Mouse (Mus musculus) layer of hippocampus, postnatal 14 days (tissue): ENCODE data around the gene Dppa4. TPM values are rescaled to one million over a fixed set of nuclear protein-coding genes. Genes with fewer than 3 reads are reported as not detected.
"Not testable (repeated sequence)": the region's sequence is repeated elsewhere in the genome, so short reads cannot be mapped to it uniquely, and the experiment has no call there.

Source experiments
- DNase-seq, 2 experiments: peaks; one replicate each; pipeline ENCODE4 v3.0.0; 2021 to 2022; ENCODE audit warnings: low spot score in 2 of 2, mixed read lengths in 1 of 2
- long read RNA-seq, 2 experiments: library from polyadenylated mRNA; stranded (forward); transcript quantifications; one replicate each; pipeline ENCODE4 v2.0.0; 2021
- total RNA-seq, 2 experiments: library from RNA; stranded (reverse); gene quantifications; 2 replicates each; pipeline ENCODE4 v1.2.3; 2021

Dppa4 gene
- total RNA-seq = not detected
- long read RNA-seq, experiment 1 = 0 reads
- long read RNA-seq, experiment 2 = 0 reads

GRCm38 (mm10) chr16:48283517-48283916 is at the start of gene Dppa4:
Gene Dppa4 (plus strand): TSS chr16:48283733.
- DNase-seq = no peak

GRCm38 (mm10) chr16:48234999-48235398 is 48.5 kb upstream of the Dppa4 start:
- no peak for DNase-seq

GRCm38 (mm10) chr16:48237676-48238075 is 45.9 kb upstream of the Dppa4 start:
- DNase-seq = no peak

GRCm38 (mm10) chr16:48247044-48247661 is 36.4 kb upstream of the Dppa4 start:
- no peak for DNase-seq

GRCm38 (mm10) chr16:48252824-48253223 is 30.7 kb upstream of the Dppa4 start:
- no peak for DNase-seq

GRCm38 (mm10) chr16:48254584-48254983 is 28.9 kb upstream of the Dppa4 start:
- no peak for DNase-seq

- no peak for DNase-seq
Measured at GRCm38 (mm10) chr16:48259519-48259918, 24.0 kb upstream of the Dppa4 start.

GRCm38 (mm10) chr16:48262901-48263300 is 20.6 kb upstream of the Dppa4 start:
- no peak for DNase-seq

- DNase-seq = no peak
Measured at GRCm38 (mm10) chr16:48265856-48266255, 17.7 kb upstream of the Dppa4 start.

GRCm38 (mm10) chr16:48276940-48277339 is 6.6 kb upstream of the Dppa4 start:
- no peak for DNase-seq

GRCm38 (mm10) chr16:48280883-48281282 is 2.6 kb upstream of the Dppa4 start:
- DNase-seq = no peak

GRCm38 (mm10) chr16:48282801-48283200 is 732 bp upstream of the Dppa4 start:
- DNase-seq = no peak

- DNase-seq = no peak
Measured at GRCm38 (mm10) chr16:48285517-48285916, 2.0 kb downstream of the Dppa4 start.

- DNase-seq = no peak
Measured at GRCm38 (mm10) chr16:48297384-48298136, 14.0 kb downstream of the Dppa4 start.

- no peak for DNase-seq
Measured at GRCm38 (mm10) chr16:48299884-48300283, 16.4 kb downstream of the Dppa4 start.

- DNase-seq = no peak
Measured at GRCm38 (mm10) chr16:48303509-48303908, 20.0 kb downstream of the Dppa4 start, which contains the start of gene Dppa2. Gene Dppa2 (plus strand): TSS chr16:48303908.

GRCm38 (mm10) chr16:48303983-48304382 is 20.4 kb downstream of the Dppa4 start:
- DNase-seq = no peak

- DNase-seq = not testable (repeated sequence)
Measured at GRCm38 (mm10) chr16:48308916-48309315, 25.4 kb downstream of the Dppa4 start.

GRCm38 (mm10) chr16:48309912-48310630 is 26.5 kb downstream of the Dppa4 start:
- no peak for DNase-seq

- peak in 1 of 2 experiments; percentile 1 for DNase-seq
Measured at GRCm38 (mm10) chr16:48315294-48315693, 31.8 kb downstream of the Dppa4 start.

- no peak for DNase-seq
Measured at GRCm38 (mm10) chr16:48320781-48321180, 37.2 kb downstream of the Dppa4 start.

GRCm38 (mm10) chr16:48323133-48323532 is 39.6 kb downstream of the Dppa4 start:
- no peak for DNase-seq
